Mouse (Mus musculus) thymus, adult 2 months (tissue): ENCODE measurements around the gene Mrps2. TPM values are rescaled to one million over a fixed set of nuclear protein-coding genes. Genes with fewer than 3 reads are reported as not detected.

Source experiments
- DNase-seq: peaks from one replicate; pipeline ENCODE4 v3.0.0; 2021
- H3K27ac ChIP-seq: fragments of 200-500 bp; 2 replicates; pipeline ENCODE4 v1.5.1; 2012; ENCODE audit warnings: low read length, control low read depth; ENCODE audit not compliant: control insufficient read depth, insufficient read depth
- H3K27me3 ChIP-seq: fragments of 200-500 bp; 2 replicates; pipeline ENCODE4 v1.6.1; 2012; ENCODE audit warnings: mild to moderate bottlenecking, low read length, moderate library complexity, mixed read lengths; ENCODE audit not compliant: control insufficient read depth, insufficient read depth
- H3K36me3 ChIP-seq: fragments of 200-500 bp; 2 replicates; pipeline ENCODE4 v1.6.1; 2012; ENCODE audit warnings: mild to moderate bottlenecking, low read length, moderate library complexity; ENCODE audit not compliant: control insufficient read depth, insufficient read depth
- H3K4me1 ChIP-seq: fragments of 200-500 bp; replicated peaks from 2 replicates; pipeline ENCODE4 v1.6.1; 2012; ENCODE audit warnings: low read length; ENCODE audit not compliant: control insufficient read depth, insufficient read depth
- H3K4me3 ChIP-seq: fragments of 200-500 bp; 2 replicates; pipeline ENCODE4 v1.5.1; 2012; ENCODE audit warnings: mild to moderate bottlenecking, low read length, control low read depth, moderate library complexity; ENCODE audit not compliant: control insufficient read depth, insufficient read depth
- CTCF ChIP-seq: fragments of 200-500 bp; IDR thresholded peaks from 2 replicates; pipeline ENCODE4 v1.5.1; 2012; ENCODE audit warnings: mild to moderate bottlenecking, control low read depth, low read length, moderate library complexity, borderline replicate concordance; ENCODE audit not compliant: control insufficient read depth, poor library complexity, insufficient read depth; ENCODE audit errors: extremely low read depth
- POLR2A ChIP-seq: fragments of 200-500 bp; IDR thresholded peaks from 2 replicates; pipeline ENCODE4 v1.6.1; 2012; ENCODE audit warnings: mild to moderate bottlenecking, low read length, control low read depth, moderate library complexity; ENCODE audit not compliant: control insufficient read depth, poor library complexity, insufficient read depth; ENCODE audit errors: extremely low read depth
- WGBS: fragments of 180-500 bp; shearing (Covaris S2); methylation state at CpG from one replicate; pipeline ENCODE4 v1.1.7; 2018; 5-methylcytosine and 5-hydroxymethylcytosine counted together
- polyA plus RNA-seq: library from polyadenylated mRNA; depleted of rRNA; stranded (reverse); fragments of >200 nt; gene quantifications from 2 replicates; pipeline ENCODE4 v1.2.3, GENCODE M21; 2012

The Mrps2 gene
- polyA plus RNA-seq, 1 experiment, result 50.7 TPM

GRCm38 (mm10) chr2:28433512-28433911, 34.4 kb upstream of the Mrps2 start:
- DNase-seq, result no peak
- WGBS, result 0% methylated on average over 1 of the region's 2 CpGs
- TF ChIP-seq CTCF (no peak), POLR2A (no peak)
- no peaks in the 10 kb centered on the region for H3K27me3 ChIP-seq
- H3K27ac ChIP-seq, result no peak overlapping the region
- H3K4me1 ChIP-seq, result no peaks in the 10 kb centered on the region
- no peaks in the 10 kb centered on the region for H3K36me3 ChIP-seq
- no peak overlapping the region for H3K4me3 ChIP-seq

- H3K27me3 ChIP-seq, result no peaks in the 10 kb centered on the region
- TF ChIP-seq POLR2A, result no peak
- no peak for TF ChIP-seq CTCF
- 88% methylated on average over 11 of the region's 11 CpGs for WGBS
These were observed 32.5 kb upstream of the Mrps2 start for GRCm38 (mm10) chr2:28435401-28435800.

DNA sequence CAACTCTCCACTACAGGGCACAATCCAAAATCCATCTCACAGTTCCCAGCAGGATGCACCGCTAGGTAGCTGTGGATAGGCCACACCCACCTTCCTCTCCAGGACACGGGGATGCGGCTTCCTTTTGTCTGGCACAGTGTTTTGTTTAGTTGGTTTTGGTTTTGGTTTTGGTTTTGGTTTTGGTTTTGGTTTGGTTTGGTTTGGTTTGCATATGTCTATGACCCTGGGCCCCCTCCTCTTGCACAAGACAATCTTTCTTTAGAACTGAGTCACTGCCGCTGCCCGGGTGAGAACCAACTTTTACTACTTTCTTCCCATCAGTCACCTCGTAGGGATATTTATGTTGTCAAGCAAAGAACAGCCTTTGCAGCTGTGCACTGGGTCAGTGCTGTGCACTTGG, 27.0 kb upstream of the Mrps2 start:
- H3K36me3 ChIP-seq, result no peaks in the 10 kb centered on the region
- DNase-seq, result no peak
- H3K27me3 ChIP-seq, result no peaks in the 10 kb centered on the region
- H3K4me3 ChIP-seq, result no peak overlapping the region
- H3K4me1 ChIP-seq, result no peaks in the 10 kb centered on the region
- 38% methylated on average over 6 of the region's 6 CpGs for WGBS
- TF ChIP-seq POLR2A (no peak), CTCF (no peak)
- H3K27ac ChIP-seq, result no peak overlapping the region

More at GRCm38 (mm10) chr2:28435401-28435800, 32.5 kb upstream of the Mrps2 start:
- DNase-seq, result no peak
- H3K4me3 ChIP-seq, result no peak overlapping the region
- no peak overlapping the region for H3K27ac ChIP-seq
- no peaks in the 10 kb centered on the region for H3K4me1 ChIP-seq
- no peaks in the 10 kb centered on the region for H3K36me3 ChIP-seq

DNA sequence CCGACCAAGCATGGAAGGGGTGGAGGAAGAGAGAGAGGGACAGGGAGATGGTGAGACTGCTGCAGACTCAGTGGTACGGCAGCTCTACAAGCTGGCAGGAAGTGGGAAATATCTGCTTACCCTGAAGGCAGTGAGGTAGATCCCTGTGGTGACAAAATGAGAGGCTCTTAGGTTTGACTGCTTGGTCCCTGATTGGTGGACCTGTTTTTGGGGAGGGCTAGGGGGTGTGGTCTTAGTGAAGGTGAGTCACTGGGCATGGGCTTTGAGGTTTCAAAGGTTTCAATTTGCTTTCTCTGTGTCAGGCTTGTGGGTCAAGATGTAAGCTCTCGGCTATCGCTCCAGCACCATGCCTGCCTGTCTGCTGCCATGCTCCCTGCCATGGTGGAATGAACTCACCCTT, 22.8 kb upstream of the Mrps2 start:
- Histone ChIP-seq H3K4me1 (peaks cover 6% of the 10 kb centered on the region), H3K27ac (no peak overlapping the region), H3K36me3 (no peaks in the 10 kb centered on the region), H3K27me3 (no peaks in the 10 kb centered on the region; the same call in 1 of the 2 replicates), H3K4me3 (no peak overlapping the region)
- DNase-seq, result no peak
- 64% methylated on average over 4 of the region's 4 CpGs for WGBS
- no peak for TF ChIP-seq CTCF
- no peak for TF ChIP-seq POLR2A

DNA sequence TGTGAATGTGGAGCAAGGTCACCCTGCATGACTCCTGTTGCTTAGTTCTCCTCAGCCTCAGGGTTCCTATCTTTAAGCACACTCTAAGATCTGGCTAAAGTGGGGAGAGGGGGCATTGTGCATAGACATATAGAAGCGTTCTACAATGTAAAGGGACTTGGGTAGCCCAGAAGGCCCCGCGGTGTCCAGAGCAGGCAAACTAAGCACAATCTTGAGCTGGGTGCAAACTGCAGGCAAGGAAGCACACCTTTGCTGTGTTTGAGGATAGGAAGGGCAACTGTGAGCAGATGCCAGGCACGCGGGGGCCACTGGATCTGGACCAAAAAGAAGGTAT, 21.7 kb upstream of the Mrps2 start:
- H3K4me3 ChIP-seq, result peak overlapping the region; percentile 52
- H3K4me1 ChIP-seq, result peaks cover 6% of the 10 kb centered on the region
- TF ChIP-seq POLR2A (0 out of 2 replicates have a peak, but pooled peaks have one; percentile 16), CTCF (no peak)
- DNase-seq, result no peak
- H3K36me3 ChIP-seq, result no peaks in the 10 kb centered on the region
- 9% methylated on average over 5 of the region's 5 CpGs for WGBS
- H3K27ac ChIP-seq, result no peak overlapping the region
- no peaks in the 10 kb centered on the region; the same call in 1 of the 2 replicates for H3K27me3 ChIP-seq

DNA sequence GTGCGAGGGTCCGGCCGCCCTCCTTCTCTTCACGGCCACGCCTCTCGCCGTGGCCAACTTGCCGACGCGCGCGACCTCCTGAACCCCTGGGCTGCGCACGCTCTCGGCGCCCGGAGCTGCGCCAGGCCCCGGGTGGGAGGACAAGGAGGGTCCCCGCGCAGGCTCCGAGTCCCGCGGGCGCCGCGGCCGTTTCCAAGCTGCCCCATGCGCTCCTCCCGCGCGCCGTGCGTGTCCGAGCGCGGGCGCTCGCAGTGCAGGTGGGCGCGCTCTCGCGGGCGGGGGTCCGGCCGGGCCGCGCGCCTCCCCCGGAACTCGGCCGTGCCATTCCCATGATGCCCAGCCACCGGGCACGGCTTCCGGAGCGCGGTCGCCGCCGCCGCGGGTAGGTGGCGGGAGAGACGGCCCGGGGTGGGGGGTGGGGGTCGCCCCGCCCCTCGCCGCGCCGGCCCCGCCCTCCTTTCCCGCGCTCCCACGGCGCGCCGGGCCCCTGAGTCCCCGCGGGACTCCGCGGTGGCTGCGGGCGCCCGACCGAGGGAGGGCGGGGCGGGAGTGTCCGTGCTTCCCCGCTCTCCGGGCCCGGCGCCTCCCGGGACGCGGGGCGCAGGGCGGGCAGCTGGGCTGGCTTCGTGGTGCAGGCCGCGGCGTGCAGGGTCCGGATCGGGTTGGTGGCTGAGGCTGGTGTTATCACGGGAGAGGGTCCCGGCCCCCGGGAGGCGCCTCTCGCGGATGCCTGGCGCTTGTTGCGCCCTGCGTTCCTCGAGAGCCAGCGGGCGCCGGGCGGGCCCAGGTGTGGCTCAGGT, 21.2 kb upstream of the Mrps2 start, which contains the start of gene Ppp1r26:
TSS of gene Ppp1r26 (plus strand) at position 286 of the 800 bp plus-strand sequence.
- 1% methylated on average over 97 of the region's 118 CpGs for WGBS
- H3K36me3 ChIP-seq, result no peaks in the 10 kb centered on the region
- no peaks in the 10 kb centered on the region; the same call in 1 of the 2 replicates for H3K27me3 ChIP-seq
- peaks cover 6% of the 10 kb centered on the region for H3K4me1 ChIP-seq
- no peak for TF ChIP-seq POLR2A
- TF ChIP-seq CTCF, result no peak
- H3K4me3 ChIP-seq, result peak within 1 kb of the TSS; percentile 52
- H3K27ac ChIP-seq, result no peak within 1 kb of the TSS
- peak; percentile 26 for DNase-seq

- TF ChIP-seq POLR2A (no peak), CTCF (no peak)
These were observed 20.6 kb upstream of the Mrps2 start for GRCm38 (mm10) chr2:28447315-28447670.

More at GRCm38 (mm10) chr2:28447315-28447670, 20.6 kb upstream of the Mrps2 start:
- DNase-seq, result no peak
- Histone ChIP-seq H3K27me3 (no peaks in the 10 kb centered on the region; the same call in 1 of the 2 replicates), H3K4me3 (peak overlapping the region; percentile 52), H3K36me3 (no peaks in the 10 kb centered on the region), H3K27ac (no peak overlapping the region), H3K4me1 (peaks cover 6% of the 10 kb centered on the region)
- WGBS, result 28% methylated on average over 11 of the region's 11 CpGs
